ENCODE assay signal across 13 mouse cellular contexts in the genomic region with DNA sequence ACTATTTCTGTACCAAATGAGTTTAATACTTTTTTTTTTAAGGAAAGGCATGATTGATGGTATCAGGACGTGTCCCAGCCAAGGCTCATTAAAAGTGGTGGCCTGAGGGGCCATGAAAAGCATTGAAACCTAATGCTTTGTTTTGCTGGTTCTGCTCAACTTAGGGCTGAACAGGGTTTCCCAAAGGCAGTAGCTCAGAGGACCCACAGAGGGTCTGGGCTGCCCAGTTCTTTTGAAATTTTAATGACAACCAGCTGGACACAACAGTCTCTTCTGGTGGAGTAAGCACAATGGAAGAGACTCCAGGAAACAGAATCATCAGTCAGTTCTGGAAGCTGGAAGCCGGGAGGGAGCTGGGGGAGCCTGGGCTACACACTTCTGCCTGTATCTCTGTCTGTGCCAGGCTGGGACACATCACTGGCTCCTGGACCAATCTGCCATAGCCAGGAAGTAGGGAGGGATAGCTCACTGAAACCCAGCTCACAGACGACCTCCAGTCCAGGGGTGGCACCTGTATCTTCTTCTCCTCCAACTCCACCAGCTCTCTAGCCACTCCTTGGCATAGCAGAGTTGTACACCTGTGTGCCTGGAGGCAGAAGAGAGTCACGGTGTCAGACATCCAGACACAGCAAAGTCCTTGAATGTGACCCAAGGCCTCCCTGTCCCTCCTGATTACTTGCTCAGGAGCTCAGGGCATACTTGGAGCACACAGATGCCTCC. TPM values are rescaled to one million over a fixed set of nuclear protein-coding genes. Genes with fewer than 3 reads are reported as not detected.
DNase-seq lines count a peak whose midpoint lies in the region; ATAC-seq and TF ChIP-seq lines count a peak whose summit lies in the region.
"Had no signal": no experiment of that assay in that cellular context is flagged by ENCODE, and none has a peak within 500 bp of the region (broad histone marks: within the 10 kb centered on the region; RNA-seq: fewer than 3 reads in every experiment).

No protein-coding gene starts in this region.

- H3K4me2 ChIP-seq in embryonic facial prominence, embryonic 13.5 days: no peak overlapping the region
- H3K4me2 ChIP-seq: embryonic facial prominence, embryonic 15.5 days; hindbrain, embryonic 12.5 days had no signal

- no peak overlapping the region for H3K9ac ChIP-seq in embryonic facial prominence, embryonic 13.5 days
- H3K9ac ChIP-seq: embryonic facial prominence, embryonic 15.5 days; hindbrain, embryonic 12.5 days; liver, embryonic 14.5 days had no signal

- TF ChIP-seq CTCF in left cerebral cortex, adult 2 months (IDR thresholded peaks at IDR 0.05): no peak

- 12% methylated on average over 4 of the region's 4 CpGs for WGBS in embryonic facial prominence, embryonic 13.5 days

- H3K9me3 ChIP-seq in embryonic facial prominence, embryonic 13.5 days: no peaks in the 10 kb centered on the region
- H3K9me3 ChIP-seq: embryonic facial prominence, embryonic 15.5 days; hindbrain, embryonic 12.5 days had no signal

- ATAC-seq in frontal cortex, adult (ENCODE audit: low TSS enrichment): no peak
- ATAC-seq in embryonic facial prominence, embryonic 13.5 days (ENCODE audit: insufficient number of reproducible peaks, insufficient read depth, low FRiP score, low TSS enrichment, low read depth): no peak

- no peaks in the 10 kb centered on the region for H3K36me3 ChIP-seq in embryonic facial prominence, embryonic 13.5 days
- H3K36me3 ChIP-seq: embryonic facial prominence, embryonic 15.5 days; hindbrain, embryonic 12.5 days had no signal

- peaks cover 36% of the 10 kb centered on the region for H3K27me3 ChIP-seq in embryonic facial prominence, embryonic 13.5 days

- H3K27ac ChIP-seq in left cerebral cortex, adult 2 months: no peak overlapping the region
- peak overlapping the region; percentile 45 for H3K27ac ChIP-seq in embryonic facial prominence, embryonic 13.5 days
- H3K27ac ChIP-seq: embryonic facial prominence, embryonic 15.5 days; hindbrain, embryonic 12.5 days; liver, embryonic 14.5 days had no signal

- DNase-seq in frontal cortex, postnatal 10 days (ENCODE audit: low spot score in 2 of 2): peak; percentile 2 to 3
- DNase-seq in left cerebral cortex, adult 2 months (ENCODE audit: extremely low spot score in 1 of 2, low spot score in 2 of 2): peak; percentile 5 to 8
- no peak for DNase-seq in left cerebral cortex, postnatal 10 days (ENCODE audit: extremely low spot score in 1 of 2, low spot score in 2 of 2)
- peak; percentile 57 for DNase-seq in cerebellum, adult 9-11 months
- no peak for DNase-seq in adrenal gland, postnatal 25 days
- DNase-seq: kidney, adult 9 months; thymus, adult 18-20 months had no signal

- intact Hi-C loops in left cerebral cortex, adult 2 months (cut with DNase I): no loop called here
- intact Hi-C loops in left cerebral cortex, postnatal 10 days (cut with DNase I): no loop called here

- peaks cover 40% of the 10 kb centered on the region for H3K4me1 ChIP-seq in embryonic facial prominence, embryonic 13.5 days

- no peak overlapping the region for H3K4me3 ChIP-seq in left cerebral cortex, adult 2 months
- no peak overlapping the region for H3K4me3 ChIP-seq in embryonic facial prominence, embryonic 13.5 days
- H3K4me3 ChIP-seq: embryonic facial prominence, embryonic 15.5 days; hindbrain, embryonic 12.5 days; myocyte had no signal

RNA-seq across cellular contexts. Expression of gene Phactr3, which starts 3.3 kb away (rescaled TPM):
- total RNA-seq in left cerebral cortex, adult 2 months (2021): 100 to 1,000 TPM; 143 to 156 TPM
- total RNA-seq in left cerebral cortex, postnatal 10 days (2021): 100 to 1,000 TPM; 139 to 146 TPM
- 2.5 and 3.1 TPM in 2 replicates for polyA plus RNA-seq in embryonic facial prominence, embryonic 13.5 days (2015; fragmentation: Nextera tagmentation; extraction: Ambion mirVana)
- total RNA-seq in adrenal gland, postnatal 25 days (2021): 0.57 and 1.8 TPM in 2 replicates
- polyA plus RNA-seq: myocyte had no signal

RNA-seq across cellular contexts. Expression of gene Zfp931, which starts 43.8 kb away (rescaled TPM):
- total RNA-seq in left cerebral cortex, adult 2 months (2021): 10 to 100 TPM; 21.3 to 21.4 TPM
- 10 to 100 TPM; 14.0 to 17.1 TPM for total RNA-seq in left cerebral cortex, postnatal 10 days (2021)
- polyA plus RNA-seq in embryonic facial prominence, embryonic 13.5 days (2015; fragmentation: Nextera tagmentation; extraction: Ambion mirVana): 20.4 and 22.0 TPM in 2 replicates
- 39.0 and 39.5 TPM in 2 replicates for total RNA-seq in adrenal gland, postnatal 25 days (2021)

Comparison
In these comparisons a context has a peak if more than half of its experiments do, and no peak if none do; other contexts are left out.
1. DNase-seq: peak in frontal cortex, postnatal 10 days (2 of 2), left cerebral cortex, adult 2 months (2 of 2) and cerebellum, adult 9-11 months (single experiment); none in left cerebral cortex, postnatal 10 days (0 of 2) and adrenal gland, postnatal 25 days (single experiment).
2. RNA of gene Phactr3, which starts 3.3 kb away (total RNA-seq): 143 to 156 TPM in left cerebral cortex, adult 2 months and 139 to 146 TPM in left cerebral cortex, postnatal 10 days; 0.57 to 1.8 TPM in adrenal gland, postnatal 25 days; every median in the first group is over 10 times any median in the second.